Mouse (Mus musculus) heart, postnatal 10 days (tissue): ENCODE results near the gene Tmem183a. TPM values are rescaled to one million over a fixed set of nuclear protein-coding genes. Genes with fewer than 3 reads are reported as not detected.
A peak's percentile ranks its signal among the peaks of the same experiment; 100 is the strongest.

Source experiments
- DNase-seq, 2 experiments: peaks; one replicate each; pipeline ENCODE4 v3.0.0; 2021
- intact Hi-C: fragments of 180-260 bp; cut with DNase I; formaldehyde crosslinking; loops from one replicate; pipeline ENCODE4 v1.15.1; 2025
- total RNA-seq, 2 experiments: library from RNA; stranded (reverse); gene quantifications; 2 replicates each; pipeline ENCODE4 v1.2.3; 2021

Tmem183a gene
- total RNA-seq, 2 experiments from 2014 or later = 24.2 to 25.7 TPM

- intact Hi-C loops = no loop called here
- DNase-seq = no peak
Observed at GRCm38 (mm10) chr1:134347791-134348190, 14.0 kb downstream of the Tmem183a start.

- no peak for DNase-seq
- intact Hi-C loops = no loop called here
Observed at GRCm38 (mm10) chr1:134345075-134345474, 16.7 kb downstream of the Tmem183a start.

- intact Hi-C loops = no loop called here
- DNase-seq = peak; percentile 69 to 78
Observed at GRCm38 (mm10) chr1:134344005-134344950, 17.5 kb downstream of the Tmem183a start.

DNA sequence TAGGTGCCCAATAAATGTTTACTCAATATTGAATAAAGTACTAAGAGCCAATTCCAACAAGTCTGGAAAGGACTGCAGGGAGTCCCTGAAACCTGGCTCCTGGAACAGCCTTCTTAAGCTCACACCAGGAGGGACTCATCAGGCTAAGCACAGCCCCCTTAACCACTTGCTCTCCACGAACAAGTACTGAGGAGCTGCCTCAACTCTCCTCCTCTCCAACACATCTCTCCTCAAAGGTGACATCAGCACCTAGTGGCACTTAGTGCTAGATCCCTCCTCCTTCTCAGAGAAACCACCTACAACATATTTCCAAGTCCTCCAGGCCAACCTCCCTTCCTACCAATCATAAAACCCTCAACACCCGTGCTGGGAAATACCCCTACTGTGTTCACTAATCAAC lies 18.2 kb downstream of the Tmem183a start:
- intact Hi-C loops = no loop called here
- no peak for DNase-seq

- DNase-seq = no peak
- intact Hi-C loops = no loop called here
Observed at GRCm38 (mm10) chr1:134342781-134343310, 18.9 kb downstream of the Tmem183a start.

DNA sequence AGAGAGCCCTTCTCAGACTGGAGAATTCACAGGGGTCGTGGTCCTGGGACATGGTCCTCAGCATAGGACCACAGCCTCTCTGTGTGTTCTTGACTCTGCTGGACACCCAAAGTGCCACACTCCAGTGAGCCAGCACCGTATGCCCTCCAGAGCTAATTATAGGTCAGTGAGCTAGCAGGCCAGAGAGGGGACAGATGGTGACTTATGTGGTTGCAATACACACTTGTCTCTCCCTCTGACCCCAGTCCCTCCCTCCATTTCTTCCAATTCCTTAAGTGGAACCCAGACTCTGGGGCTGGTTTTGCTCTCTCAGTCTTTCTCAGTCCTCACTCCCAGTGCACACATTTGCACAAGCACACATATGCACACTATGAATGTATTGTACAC lies 19.5 kb downstream of the Tmem183a start:
- peak in 1 of 2 experiments; percentile 56 for DNase-seq
- intact Hi-C loops = no loop called here

GRCm38 (mm10) chr1:134341641-134342277 lies 20.0 kb downstream of the Tmem183a start:
- intact Hi-C loops = no loop called here
- no peak for DNase-seq

DNA sequence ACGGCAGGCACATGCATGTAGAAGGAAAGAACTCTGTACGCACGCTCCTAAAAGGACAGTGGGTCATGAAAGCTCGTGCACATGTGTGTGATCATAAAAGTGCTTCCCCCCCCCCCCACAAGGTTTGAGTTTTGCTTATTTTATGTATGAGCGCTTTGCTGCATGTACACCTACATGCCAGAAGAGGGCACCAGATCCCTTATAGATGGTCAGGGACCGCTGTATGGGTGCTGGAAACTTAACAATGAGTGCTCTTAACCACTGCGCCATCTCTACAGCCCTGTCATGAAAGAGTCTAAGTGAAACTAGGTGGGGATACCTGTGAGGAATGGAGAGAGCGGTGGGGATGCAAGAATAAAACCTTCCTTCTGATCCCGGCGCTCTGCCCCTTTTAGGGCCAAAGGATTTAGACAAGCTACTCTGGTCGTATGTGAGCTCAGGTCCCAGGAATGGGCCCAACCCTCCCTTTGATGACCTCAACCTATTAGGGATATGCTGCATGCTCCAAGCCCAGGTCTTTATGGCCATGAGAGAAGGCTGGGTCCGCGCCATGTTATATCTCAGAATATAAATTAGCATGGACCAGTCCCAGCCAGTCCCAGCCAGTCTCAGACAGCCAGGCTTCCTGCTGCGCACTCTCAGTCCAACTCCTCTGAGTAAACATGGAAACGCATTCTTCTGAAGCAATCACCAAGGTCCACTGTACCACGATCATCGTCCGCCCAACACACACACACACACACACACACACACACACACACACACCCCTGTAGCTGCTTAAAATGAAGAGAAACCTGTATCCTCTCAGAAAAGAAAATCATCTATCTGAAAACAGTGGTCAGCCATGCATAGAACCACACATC lies 21.8 kb downstream of the Tmem183a start:
- intact Hi-C loops = no loop called here
- DNase-seq = no peak

- DNase-seq = no peak
- intact Hi-C loops = no loop called here
Observed at GRCm38 (mm10) chr1:134339162-134339561, 22.6 kb downstream of the Tmem183a start.

GRCm38 (mm10) chr1:134336958-134337710 lies 24.6 kb downstream of the Tmem183a start:
- no peak for DNase-seq
- intact Hi-C loops = no loop called here

DNA sequence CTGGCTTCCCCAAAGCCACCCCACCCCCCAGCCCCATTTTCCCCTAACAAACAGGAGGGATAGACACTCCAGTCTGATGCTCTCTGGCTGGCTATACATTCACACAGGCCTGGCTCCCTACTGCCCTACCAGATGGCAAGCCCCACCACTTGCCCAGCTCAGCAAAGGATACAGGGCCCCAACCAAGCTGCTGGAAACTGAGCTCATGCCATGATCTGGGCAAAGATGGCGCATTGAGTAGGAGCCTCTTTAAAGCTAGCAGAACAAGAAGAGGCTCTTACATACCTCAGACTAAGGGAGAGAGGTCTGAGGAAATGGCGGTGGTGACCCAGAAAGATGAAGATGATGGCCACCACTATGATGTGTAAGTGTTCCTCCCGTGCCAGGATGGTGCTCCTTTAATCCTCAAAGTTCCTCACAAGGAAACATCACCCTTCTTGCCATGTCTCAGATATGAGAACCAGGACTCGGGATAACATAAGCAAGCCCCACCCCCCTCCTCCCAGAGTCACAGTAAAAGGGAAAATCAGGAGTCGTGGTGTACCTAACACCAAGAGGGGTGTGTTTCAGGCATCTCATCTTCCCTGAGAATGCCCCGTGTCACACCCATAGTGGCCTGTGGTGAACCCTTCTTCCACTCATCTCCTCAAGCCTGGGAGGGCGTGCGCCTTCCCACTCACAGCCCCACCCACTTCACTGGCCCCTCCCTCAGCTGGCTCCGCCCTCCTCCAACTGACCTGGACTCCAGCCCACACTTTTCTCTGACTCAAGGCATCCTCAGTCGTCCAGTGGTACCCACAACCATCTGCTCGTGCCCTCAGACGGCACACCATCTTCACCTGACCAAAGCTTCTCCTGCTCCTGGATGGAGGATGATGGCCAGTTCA lies 25.6 kb downstream of the Tmem183a start:
- intact Hi-C loops = no loop called here
- no peak for DNase-seq

GRCm38 (mm10) chr1:134335211-134335923 lies 26.4 kb downstream of the Tmem183a start:
- DNase-seq = no peak
- intact Hi-C loops = no loop called here

GRCm38 (mm10) chr1:134334111-134334827 lies 27.5 kb downstream of the Tmem183a start:
- intact Hi-C loops = loop anchor here (5.0 kb wide), 1 partner anchor 132 kb away; no protein-coding TSS in a partner anchor
- no peak for DNase-seq

GRCm38 (mm10) chr1:134333371-134334110 lies 28.2 kb downstream of the Tmem183a start:
- DNase-seq = no peak
- intact Hi-C loops = loop anchor here (5.0 kb wide), 1 partner anchor 131 kb away; no protein-coding TSS in a partner anchor

DNA sequence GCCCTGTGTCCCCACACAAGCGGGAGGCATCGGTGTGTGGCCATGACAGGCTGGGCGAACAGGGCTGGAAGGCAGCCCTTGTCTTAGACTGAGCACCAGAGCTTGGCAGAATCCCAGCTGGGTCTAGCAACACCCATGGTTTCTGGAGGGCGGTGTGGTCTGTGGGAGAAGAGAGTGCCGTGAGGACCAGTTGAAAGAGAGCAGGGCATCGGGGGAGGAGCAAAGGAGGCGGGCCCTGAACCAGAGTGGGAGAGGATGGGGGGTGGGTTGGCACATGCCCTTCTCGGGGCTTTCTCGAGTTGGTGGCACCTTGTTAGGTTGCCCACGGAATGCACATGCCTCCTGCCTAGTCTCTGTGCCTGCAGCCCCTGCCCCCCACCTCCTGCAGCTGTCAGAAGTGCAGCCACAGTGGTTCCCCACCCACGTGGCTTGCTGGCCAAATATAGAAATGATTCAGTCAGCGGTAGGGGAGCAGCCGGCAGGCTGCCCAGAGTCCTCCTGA lies 29.0 kb downstream of the Tmem183a start, which contains the start of gene Ppfia4:
Gene Ppfia4 (minus strand): TSS at position 159 of the 502 bp plus-strand sequence.
- intact Hi-C loops = loop anchor here (1.0 to 5.0 kb wide), 3 partner anchors 29 to 213 kb away; no protein-coding TSS in a partner anchor
- DNase-seq = peak; percentile 80 to 82

DNA sequence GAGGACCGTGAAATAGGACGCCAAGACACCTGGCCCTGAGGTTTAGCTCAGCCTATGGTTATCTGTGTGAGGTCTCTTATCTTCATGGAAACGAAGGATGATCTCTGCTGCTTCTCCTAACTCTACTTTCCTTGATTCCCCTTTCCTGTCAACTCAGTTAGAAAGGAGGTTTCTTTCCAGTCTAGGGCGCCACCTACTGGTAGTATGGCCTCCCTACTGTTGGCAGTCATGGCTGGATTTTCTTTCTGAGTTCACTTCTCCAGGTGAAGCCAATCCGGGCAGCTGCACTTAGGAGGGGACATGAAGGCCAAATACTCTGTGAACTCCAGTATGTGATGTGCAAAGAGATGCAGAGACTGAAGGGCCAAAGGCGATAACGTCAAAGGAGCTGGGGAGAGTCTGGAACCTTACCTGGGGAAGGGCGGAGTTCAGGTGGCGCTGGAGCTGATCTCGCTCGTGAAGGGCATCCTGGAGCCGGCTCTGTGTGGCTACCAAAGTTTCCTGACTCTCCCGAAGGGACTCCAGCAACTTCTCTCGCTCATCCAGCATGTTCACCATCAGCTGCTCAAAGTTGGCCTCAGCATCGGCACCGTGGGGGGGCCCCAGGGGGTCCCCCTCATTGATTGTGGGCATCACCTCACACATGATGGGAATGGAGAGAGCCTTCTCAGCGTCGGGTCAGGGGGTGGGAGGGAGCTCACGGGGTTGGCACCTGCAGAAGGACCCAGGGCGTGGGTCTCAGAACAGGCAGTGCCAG lies 29.7 kb downstream of the Tmem183a start:
- peak; percentile 86 to 93 for DNase-seq
- intact Hi-C loops = loop anchor here (1.0 to 5.0 kb wide), 4 partner anchors 28 to 212 kb away; no protein-coding TSS in a partner anchor
